Mouse (Mus musculus) stomach, postnatal 0 days (tissue): ENCODE measurements around the gene Gipc1. TPM values are rescaled to one million over a fixed set of nuclear protein-coding genes. Genes with fewer than 3 reads are reported as not detected.

Experiments used
- ATAC-seq: fragments of 200-750 bp; cut with Nextera tagmentation; 2 replicates; pipeline ENCODE4 v1.8.0; 2017; ENCODE audit not compliant: low FRiP score, low TSS enrichment
- DNase-seq: peaks from one replicate; pipeline ENCODE4 v3.0.0-alpha.2; 2016; ENCODE audit warnings: low spot score
- H3K27ac ChIP-seq: fragments of 300-500 bp; sonication (generic); replicated peaks from 2 replicates; pipeline ENCODE4 v1.5.1; 2014; ENCODE audit warnings: mild to moderate bottlenecking, control low read depth
- H3K27me3 ChIP-seq: fragments of 300-500 bp; sonication (generic); 2 replicates; pipeline ENCODE4 v1.6.1; 2014; ENCODE audit warnings: low read length; ENCODE audit not compliant: control insufficient read depth, insufficient read depth
- H3K36me3 ChIP-seq: fragments of 300-500 bp; sonication (generic); 2 replicates; pipeline ENCODE4 v1.6.1; 2014; ENCODE audit warnings: low read length, mixed read lengths; ENCODE audit not compliant: control insufficient read depth, insufficient read depth
- H3K4me1 ChIP-seq: fragments of 300-500 bp; sonication (generic); replicated peaks from 2 replicates; pipeline ENCODE4 v1.6.1; 2014; ENCODE audit warnings: antibody characterized with exemption; ENCODE audit not compliant: control insufficient read depth, insufficient read depth
- H3K4me2 ChIP-seq: fragments of 300-500 bp; sonication (generic); replicated peaks from 2 replicates; pipeline ENCODE4 v1.6.1; 2014; ENCODE audit warnings: low read depth, mild to moderate bottlenecking, control low read depth, moderate library complexity
- H3K4me3 ChIP-seq: fragments of 300-500 bp; sonication (generic); 2 replicates; pipeline ENCODE4 v1.5.1; 2014; ENCODE audit warnings: low read depth, low read length, control low read depth
- H3K9ac ChIP-seq: fragments of 300-500 bp; sonication (generic); 2 replicates; pipeline ENCODE4 v1.6.1; 2014; ENCODE audit warnings: mild to moderate bottlenecking, low read length, control low read depth, mixed read lengths
- H3K9me3 ChIP-seq: fragments of 300-500 bp; sonication (generic); 2 replicates; pipeline ENCODE4 v1.6.1; 2016; ENCODE audit warnings: low read length; ENCODE audit not compliant: control insufficient read depth
- CTCF ChIP-seq: IDR thresholded peaks from 2 replicates; pipeline ENCODE4 v1.5.1; 2016; ENCODE audit warnings: antibody characterized with exemption, low read depth, mild to moderate bottlenecking, moderate library complexity
- EP300 ChIP-seq: optimal IDR thresholded peaks from 2 replicates; pipeline ENCODE3; 2016; ENCODE audit warnings: antibody characterized with exemption
- WGBS: fragments of 180-500 bp; shearing (Covaris S2); extraction: QIAGEN DNeasy Blood & Tissue Kit; methylation state at CpG from one replicate; pipeline ENCODE4 v1.1.7; 2014; 5-methylcytosine and 5-hydroxymethylcytosine counted together
- polyA plus RNA-seq: library from polyadenylated mRNA; unstranded; fragments of >200 nt; fragmentation: Nextera tagmentation; extraction: Ambion mirVana; gene quantifications from 2 replicates; pipeline ENCODE4 v1.2.1, GENCODE M21; 2015

The Gipc1 gene
- polyA plus RNA-seq, 1 experiment from 2014 or later: 171 TPM

DNA sequence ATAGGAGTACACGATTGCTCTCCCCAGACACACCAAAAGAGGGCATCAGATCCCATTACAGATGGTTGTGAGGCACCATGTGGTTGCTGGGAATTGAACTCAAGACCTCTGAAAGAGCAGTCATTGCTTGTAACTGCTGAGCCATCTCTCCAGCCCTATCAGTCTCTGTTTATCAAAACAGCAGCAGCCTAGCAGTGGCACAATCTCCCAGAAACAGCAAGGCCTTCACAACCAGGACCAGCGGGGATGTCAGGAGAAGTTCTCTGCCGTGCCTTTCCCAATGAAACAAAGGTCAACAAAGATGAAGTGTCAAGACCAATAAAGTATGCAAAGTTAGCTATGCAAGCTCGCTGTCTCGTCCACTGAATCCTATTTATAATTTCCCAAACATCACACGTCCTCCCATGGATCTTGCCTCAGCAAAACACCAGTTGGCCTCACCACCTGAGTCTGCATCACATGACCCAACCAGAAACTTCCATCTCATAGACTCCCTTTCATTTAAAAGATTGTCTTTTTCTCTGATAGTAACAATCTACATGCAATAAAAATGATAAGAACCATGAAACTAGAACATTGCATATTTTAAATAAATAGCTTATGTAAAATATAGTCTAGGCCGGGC lies 20.3 kb upstream of the Gipc1 start:
- ATAC-seq (no peak), DNase-seq (no peak)
- H3K36me3 ChIP-seq: no peaks in the 10 kb centered on the region
- no peak overlapping the region for H3K9ac ChIP-seq
- no peaks in the 10 kb centered on the region for H3K4me1 ChIP-seq
- no peak overlapping the region for H3K4me2 ChIP-seq
- H3K27ac ChIP-seq: no peak overlapping the region
- no peak overlapping the region for H3K4me3 ChIP-seq
- H3K27me3 ChIP-seq: no peaks in the 10 kb centered on the region
- WGBS: 80% methylated on average over 7 of the region's 7 CpGs
- no peak for TF ChIP-seq CTCF
- TF ChIP-seq EP300: no peak
- H3K9me3 ChIP-seq: 0 out of 2 replicates have a peak, but pooled peaks cover 2% of the 10 kb centered on the region

DNA sequence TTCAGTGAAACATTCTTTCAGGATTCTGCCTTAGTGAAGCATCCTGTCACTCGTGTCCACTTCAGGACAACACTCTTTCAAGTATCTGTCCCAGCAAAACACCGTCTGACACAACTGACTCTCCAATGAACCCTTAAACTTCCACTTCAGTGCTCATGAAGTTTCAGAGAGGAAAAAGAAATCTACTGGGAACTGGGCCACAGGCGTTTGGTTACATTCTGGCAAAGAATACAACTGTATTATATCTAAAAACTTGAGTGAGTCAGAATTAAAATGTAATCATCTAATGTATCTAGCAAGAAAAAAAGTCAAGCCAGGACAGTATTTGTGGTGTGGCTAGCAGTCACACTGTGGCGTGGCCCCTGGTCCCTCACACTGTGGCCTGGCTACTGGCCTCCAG lies 13.6 kb upstream of the Gipc1 start:
- Histone ChIP-seq H3K9me3 (0 out of 2 replicates have a peak, but pooled peaks cover 2% of the 10 kb centered on the region), H3K4me2 (no peak overlapping the region), H3K9ac (no peak overlapping the region), H3K36me3 (no peaks in the 10 kb centered on the region), H3K4me3 (no peak overlapping the region), H3K4me1 (no peaks in the 10 kb centered on the region), H3K27ac (no peak overlapping the region), H3K27me3 (no peaks in the 10 kb centered on the region)
- no peak for DNase-seq
- 55% methylated on average over 4 of the region's 4 CpGs for WGBS
- ATAC-seq: no peak
- TF ChIP-seq EP300: no peak
- no peak for TF ChIP-seq CTCF

DNA sequence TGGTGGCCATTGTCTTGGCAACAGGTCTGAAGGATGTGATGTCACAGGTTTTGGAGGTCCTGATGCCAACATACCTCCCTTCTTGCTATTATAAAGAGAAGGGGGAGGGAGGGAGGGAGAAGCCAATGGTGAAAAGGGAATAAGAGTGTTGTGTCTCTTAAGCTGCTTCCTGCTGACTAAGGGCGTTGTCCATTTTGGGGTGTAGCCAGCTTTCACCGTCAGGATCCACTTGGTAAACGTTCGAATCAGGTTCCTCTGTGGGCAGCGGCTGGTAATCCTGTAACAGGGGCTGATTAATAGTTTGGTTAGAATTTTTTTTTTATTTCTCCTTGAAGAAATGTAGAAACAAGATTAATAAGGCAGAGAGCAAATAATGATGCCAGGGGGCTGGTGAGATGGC lies 12.8 kb upstream of the Gipc1 start:
- Histone ChIP-seq H3K4me1 (no peaks in the 10 kb centered on the region), H3K9ac (no peak overlapping the region), H3K27ac (no peak overlapping the region), H3K27me3 (no peaks in the 10 kb centered on the region), H3K36me3 (no peaks in the 10 kb centered on the region), H3K4me3 (no peak overlapping the region), H3K4me2 (no peak overlapping the region), H3K9me3 (0 out of 2 replicates have a peak, but pooled peaks cover 2% of the 10 kb centered on the region)
- 37% methylated on average over 5 of the region's 5 CpGs for WGBS
- TF ChIP-seq CTCF (no peak), EP300 (no peak)
- ATAC-seq (no peak), DNase-seq (no peak)

DNA sequence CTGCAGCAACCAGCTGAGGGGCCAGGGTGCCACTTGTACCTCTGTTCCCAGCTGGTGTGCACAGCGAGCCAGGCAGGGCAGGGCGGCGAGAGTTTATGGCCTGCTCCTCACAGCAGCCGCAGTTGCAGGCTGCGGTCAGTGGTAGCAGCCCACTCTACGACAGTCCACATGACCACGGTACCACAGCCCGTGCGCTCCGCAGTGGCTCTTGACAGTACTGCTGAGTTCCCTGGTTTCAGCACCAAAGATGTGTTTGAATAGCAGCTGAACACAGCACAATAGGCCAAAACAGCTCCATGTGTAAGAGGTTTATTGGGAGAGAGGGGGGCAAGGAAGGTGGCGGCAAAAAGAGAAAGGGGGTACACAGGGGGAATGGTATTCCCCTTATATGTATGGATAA lies 5.0 kb upstream of the Gipc1 start:
- H3K9me3 ChIP-seq: no peaks in the 10 kb centered on the region
- no peak overlapping the region for H3K9ac ChIP-seq
- no peak for DNase-seq
- no peaks in the 10 kb centered on the region for H3K36me3 ChIP-seq
- H3K4me1 ChIP-seq: no peaks in the 10 kb centered on the region
- no peaks in the 10 kb centered on the region for H3K27me3 ChIP-seq
- H3K27ac ChIP-seq: no peak overlapping the region
- ATAC-seq: no peak
- no peak overlapping the region for H3K4me3 ChIP-seq
- WGBS: 96% methylated on average over 11 of the region's 11 CpGs
- no peak overlapping the region for H3K4me2 ChIP-seq
- TF ChIP-seq CTCF (no peak), EP300 (no peak)

DNA sequence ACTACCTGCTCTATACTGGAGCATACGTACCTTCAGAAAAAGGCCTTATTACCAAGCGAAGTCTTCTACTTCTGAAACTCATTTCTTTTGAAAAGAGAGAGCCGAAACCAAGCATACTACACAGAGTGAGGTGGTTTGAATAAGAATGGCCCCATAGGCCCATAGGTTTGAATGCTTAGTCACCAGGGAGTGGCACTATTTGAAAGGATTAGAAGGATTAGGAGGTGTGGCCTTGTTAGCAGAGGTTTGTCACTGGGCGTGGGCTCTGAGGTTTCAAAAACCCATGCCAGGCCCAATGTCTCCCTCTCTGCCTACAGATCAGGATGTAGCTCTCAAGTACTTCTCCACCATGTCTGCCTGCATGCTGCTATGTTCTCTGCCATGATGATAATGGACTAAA lies 4.4 kb upstream of the Gipc1 start:
- H3K27me3 ChIP-seq: no peaks in the 10 kb centered on the region
- ATAC-seq: no peak
- no peaks in the 10 kb centered on the region for H3K9me3 ChIP-seq
- H3K4me3 ChIP-seq: no peak overlapping the region
- no peak overlapping the region for H3K9ac ChIP-seq
- H3K27ac ChIP-seq: no peak overlapping the region
- TF ChIP-seq CTCF (no peak), EP300 (no peak)
- H3K4me1 ChIP-seq: no peaks in the 10 kb centered on the region
- 85% methylated on average over 4 of the region's 4 CpGs for WGBS
- no peak for DNase-seq
- no peak overlapping the region for H3K4me2 ChIP-seq
- no peaks in the 10 kb centered on the region for H3K36me3 ChIP-seq

- WGBS: 93% methylated on average over 6 of the region's 6 CpGs
- TF ChIP-seq EP300 (no peak), CTCF (no peak)
- DNase-seq: no peak
- Histone ChIP-seq H3K9me3 (no peaks in the 10 kb centered on the region), H3K9ac (no peak overlapping the region), H3K36me3 (no peaks in the 10 kb centered on the region), H3K27me3 (no peaks in the 10 kb centered on the region), H3K4me3 (no peak overlapping the region), H3K4me2 (no peak overlapping the region), H3K4me1 (no peaks in the 10 kb centered on the region), H3K27ac (no peak overlapping the region)
- ATAC-seq: no peak
Observed at GRCm38 (mm10) chr8:83649699-83650098, 2.8 kb upstream of the Gipc1 start.
